In genomic region chr2:164923291-164923690, GRCm38 (mm10) we compare ENCODE assay signal across 23 mouse cellular contexts. TPM values are rescaled to one million over a fixed set of nuclear protein-coding genes. Genes with fewer than 3 reads are reported as not detected.
DNase-seq lines count a peak whose midpoint lies in the region; ATAC-seq lines count a peak whose summit lies in the region.
"Had no signal": no experiment of that assay in that cellular context is flagged by ENCODE, and none has a peak within 500 bp of the region (broad histone marks: within the 10 kb centered on the region; RNA-seq: fewer than 3 reads in every experiment).

No protein-coding gene starts in this region.

- 50% methylated on average over 4 of the region's 4 CpGs for WGBS in hindbrain, embryonic 14.5 days
- whole genome bisulfite sequencing in hindbrain, embryonic 13.5 days: 47% methylated on average over 4 of the region's 4 CpGs

- H3K27me3 ChIP-seq in hindbrain, embryonic 14.5 days (ENCODE audit: control insufficient read depth, insufficient read depth, low read length): no peaks in the 10 kb centered on the region
- H3K27me3 ChIP-seq in hindbrain, embryonic 13.5 days: no peaks in the 10 kb centered on the region
- H3K27me3 ChIP-seq: embryonic facial prominence, embryonic 12.5 days; forebrain, embryonic 15.5 days; hindbrain, embryonic 15.5 days had no signal

- peaks cover 16% of the 10 kb centered on the region for H3K4me1 ChIP-seq in hindbrain, embryonic 14.5 days (replicated peaks; ENCODE audit: control insufficient read depth, insufficient read depth, low read length)
- peaks cover 32% of the 10 kb centered on the region for H3K4me1 ChIP-seq in hindbrain, embryonic 13.5 days (replicated peaks)

- H3K27ac ChIP-seq in hindbrain, embryonic 14.5 days: no peak overlapping the region
- H3K27ac ChIP-seq in hindbrain, embryonic 13.5 days: no peak overlapping the region
- H3K27ac ChIP-seq: embryonic facial prominence, embryonic 12.5 days; forebrain, embryonic 15.5 days; heart, embryonic 10.5 days; hindbrain, embryonic 15.5 days had no signal

- no peaks in the 10 kb centered on the region; the same call in 1 of the 2 replicates for H3K36me3 ChIP-seq in hindbrain, embryonic 14.5 days (replicated peaks; ENCODE audit: control insufficient read depth, insufficient read depth)
- H3K36me3 ChIP-seq in hindbrain, embryonic 13.5 days: peaks cover 19% of the 10 kb centered on the region
- H3K36me3 ChIP-seq: forebrain, embryonic 15.5 days had no signal

- no peak overlapping the region for H3K4me2 ChIP-seq in hindbrain, embryonic 14.5 days (replicated peaks)
- no peak overlapping the region for H3K4me2 ChIP-seq in hindbrain, embryonic 13.5 days
- H3K4me2 ChIP-seq: embryonic facial prominence, embryonic 12.5 days; forebrain, embryonic 15.5 days; hindbrain, embryonic 15.5 days had no signal

- peak; percentile 65 to 82 for DNase-seq in adrenal gland, adult (ENCODE audit: inconsistent age in 2 of 2, low spot score in 1 of 2)
- no peak for DNase-seq in adrenal gland, adult 18-20 months (ENCODE audit: low spot score in 2 of 2)
- no peak for DNase-seq in hindbrain, embryonic 14.5 days (ENCODE audit: low spot score)
- peak; percentile 25 for DNase-seq in Muller cell, postnatal 12 days (ENCODE audit: inconsistent ontology term)
- peak; percentile 71 for DNase-seq in retina, embryonic 14.5 days (ENCODE audit: low spot score)
- DNase-seq in urinary bladder, postnatal 4 days (ENCODE audit: low spot score in 2 of 2): no peak
- DNase-seq: B cell, adult 2 months; cerebellum, adult 11-12 months; cerebellum, adult 9-10 months; embryo, embryonic 11 days; gastrocnemius, postnatal 10 days; heart, adult 18-20 months; heart, postnatal 10 days; heart, postnatal 4 days had no signal

- H3K9me3 ChIP-seq in hindbrain, embryonic 14.5 days (ENCODE audit: control insufficient read depth, low read length): no peaks in the 10 kb centered on the region
- no peaks in the 10 kb centered on the region for H3K9me3 ChIP-seq in hindbrain, embryonic 13.5 days
- H3K9me3 ChIP-seq: embryonic facial prominence, embryonic 12.5 days; forebrain, embryonic 15.5 days; G1E; heart, embryonic 10.5 days; hindbrain, embryonic 15.5 days had no signal

- 0 out of 2 replicates have a peak overlapping the region, but pooled peaks have one; percentile 5 for H3K9ac ChIP-seq in hindbrain, embryonic 14.5 days
- H3K9ac ChIP-seq in hindbrain, embryonic 13.5 days: no peak overlapping the region
- H3K9ac ChIP-seq: embryonic facial prominence, embryonic 12.5 days; forebrain, embryonic 15.5 days; hindbrain, embryonic 15.5 days had no signal

- no peak overlapping the region for H3K4me3 ChIP-seq in hindbrain, embryonic 14.5 days (replicated peaks; ENCODE audit: low read length)
- H3K4me3 ChIP-seq in hindbrain, embryonic 13.5 days: no peak overlapping the region
- H3K4me3 ChIP-seq: embryonic facial prominence, embryonic 12.5 days; forebrain, embryonic 15.5 days; heart, embryonic 10.5 days; hindbrain, embryonic 15.5 days had no signal

- no peak for ATAC-seq in hindbrain, embryonic 14.5 days (ENCODE audit: low FRiP score)
- ATAC-seq in hindbrain, embryonic 13.5 days (ENCODE audit: low FRiP score): no peak
- ATAC-seq: CD4-positive, CD25-positive, alpha-beta regulatory T cell, adult 4 months; inflammation-experienced regulatory T-cells, adult 6 months; intestine, postnatal 0 days had no signal

RNA-seq across cellular contexts. Expression of gene Zfp335, which starts 11.7 kb away (rescaled TPM):
- 10 to 100 TPM; 20.9 to 22.4 TPM for total RNA-seq in adrenal gland, adult 18-20 months (2021)
- 14.6 and 15.4 TPM in 2 replicates for polyA plus RNA-seq in hindbrain, embryonic 14.5 days (2014; fragmentation: Nextera tagmentation; extraction: Ambion mirVana)
- polyA plus RNA-seq in hindbrain, embryonic 13.5 days (2015; fragmentation: Nextera tagmentation; extraction: Ambion mirVana): 13.1 and 13.9 TPM in 2 replicates

RNA-seq across cellular contexts. Expression of gene Mmp9, which starts 17.3 kb away (rescaled TPM):
- 1 to 10 TPM in 1 of 2 experiments, under 1 TPM in 1; 0.89 to 2.7 TPM for total RNA-seq in adrenal gland, adult 18-20 months (2021)
- 28.8 and 33.2 TPM in 2 replicates for polyA plus RNA-seq in hindbrain, embryonic 14.5 days (2014; fragmentation: Nextera tagmentation; extraction: Ambion mirVana)
- 23.8 and 25.2 TPM in 2 replicates for polyA plus RNA-seq in hindbrain, embryonic 13.5 days (2015; fragmentation: Nextera tagmentation; extraction: Ambion mirVana)

RNA-seq across cellular contexts. Expression of gene Slc12a5, which starts 37.3 kb away (rescaled TPM):
- 1 to 10 TPM; 5.2 to 9.0 TPM for total RNA-seq in adrenal gland, adult 18-20 months (2021)
- polyA plus RNA-seq in hindbrain, embryonic 14.5 days (2014; fragmentation: Nextera tagmentation; extraction: Ambion mirVana): 62.1 and 73.6 TPM in 2 replicates
- 21.4 and 22.1 TPM in 2 replicates for polyA plus RNA-seq in hindbrain, embryonic 13.5 days (2015; fragmentation: Nextera tagmentation; extraction: Ambion mirVana)

RNA-seq across cellular contexts. Expression of gene Pcif1, which starts 44.2 kb away (rescaled TPM):
- 10 to 100 TPM; 35.1 to 48.6 TPM for total RNA-seq in adrenal gland, adult 18-20 months (2021)
- polyA plus RNA-seq in hindbrain, embryonic 14.5 days (2014; fragmentation: Nextera tagmentation; extraction: Ambion mirVana): 72.9 and 74.7 TPM in 2 replicates
- 87.8 and 95.3 TPM in 2 replicates for polyA plus RNA-seq in hindbrain, embryonic 13.5 days (2015; fragmentation: Nextera tagmentation; extraction: Ambion mirVana)

Comparison
In these comparisons a context has a peak if more than half of its experiments do, and no peak if none do; other contexts are left out.
1. DNase-seq: peak in adrenal gland, adult (2 of 2), Muller cell, postnatal 12 days (single experiment) and retina, embryonic 14.5 days (single experiment); none in adrenal gland, adult 18-20 months (0 of 2), hindbrain, embryonic 14.5 days (single experiment) and urinary bladder, postnatal 4 days (0 of 2).